Mouse (Mus musculus): ENCODE results near the gene Klc2. TPM values are rescaled to one million over a fixed set of nuclear protein-coding genes. Genes with fewer than 3 reads are reported as not detected.
A peak's percentile ranks its signal among the peaks of the same experiment; 100 is the strongest.
"Not testable (repeated sequence)": the region's sequence is repeated elsewhere in the genome, so short reads cannot be mapped to it uniquely, and the experiment has no call there.

Gene Klc2
- polyA plus RNA-seq, 1 experiment from 2014 or later = 34.6 TPM

- peak within 1 kb of the TSS; percentile 66 for H3K4me2 ChIP-seq (replicated peaks; ENCODE audit: low read depth, low read length)
Observed at GRCm38 (mm10) chr19:5087884-5088728, 30.3 kb downstream of the Klc2 start, which contains the start of gene Yif1a. Yif1a (plus strand) TSS chr19:5088538.

GRCm38 (mm10) chr19:5086533-5086932 is 31.8 kb downstream of the Klc2 start:
- not testable (repeated sequence) for H3K27ac ChIP-seq (ENCODE audit: low read depth, low read length); DNase-seq (ENCODE audit: low spot score); H3K4me3 ChIP-seq (ENCODE audit: low read depth, low read length); H3K4me2 ChIP-seq (replicated peaks; ENCODE audit: low read depth, low read length); H3K4me1 ChIP-seq (replicated peaks; ENCODE audit: control insufficient read depth, insufficient read depth, low read length); ATAC-seq (ENCODE audit: low FRiP score); H3K9ac ChIP-seq (ENCODE audit: low read depth, low read length); H3K36me3 ChIP-seq (ENCODE audit: control insufficient read depth, insufficient read depth, low read length); H3K9me3 ChIP-seq (ENCODE audit: control insufficient read depth, low read length)
- peaks cover 49% of the 10 kb centered on the region for H3K27me3 ChIP-seq (ENCODE audit: control insufficient read depth, insufficient read depth, low read length)
- WGBS = 58% methylated on average over 4 of the region's 4 CpGs

More at GRCm38 (mm10) chr19:5087884-5088728, 30.3 kb downstream of the Klc2 start, which contains the start of gene Yif1a:
- Histone ChIP-seq H3K4me3 (ENCODE audit: low read depth, low read length) (peak within 1 kb of the TSS; percentile 90), H3K9ac (ENCODE audit: low read depth, low read length) (peak within 1 kb of the TSS; percentile 69), H3K4me1 (replicated peaks; ENCODE audit: control insufficient read depth, insufficient read depth, low read length) (peaks cover 7% of the 10 kb centered on the region), H3K27ac (ENCODE audit: low read depth, low read length) (peak within 1 kb of the TSS; percentile 66), H3K27me3 (ENCODE audit: control insufficient read depth, insufficient read depth, low read length) (peaks cover 33% of the 10 kb centered on the region), H3K36me3 (ENCODE audit: control insufficient read depth, insufficient read depth, low read length) (no peaks in the 10 kb centered on the region), H3K9me3 (ENCODE audit: control insufficient read depth, low read length) (no peaks in the 10 kb centered on the region)
- ATAC-seq (ENCODE audit: low FRiP score) (peak; percentile 95), DNase-seq (ENCODE audit: low spot score) (peak; percentile 94)
- under 1% methylated on average over 58 of the region's 58 CpGs for WGBS

DNA sequence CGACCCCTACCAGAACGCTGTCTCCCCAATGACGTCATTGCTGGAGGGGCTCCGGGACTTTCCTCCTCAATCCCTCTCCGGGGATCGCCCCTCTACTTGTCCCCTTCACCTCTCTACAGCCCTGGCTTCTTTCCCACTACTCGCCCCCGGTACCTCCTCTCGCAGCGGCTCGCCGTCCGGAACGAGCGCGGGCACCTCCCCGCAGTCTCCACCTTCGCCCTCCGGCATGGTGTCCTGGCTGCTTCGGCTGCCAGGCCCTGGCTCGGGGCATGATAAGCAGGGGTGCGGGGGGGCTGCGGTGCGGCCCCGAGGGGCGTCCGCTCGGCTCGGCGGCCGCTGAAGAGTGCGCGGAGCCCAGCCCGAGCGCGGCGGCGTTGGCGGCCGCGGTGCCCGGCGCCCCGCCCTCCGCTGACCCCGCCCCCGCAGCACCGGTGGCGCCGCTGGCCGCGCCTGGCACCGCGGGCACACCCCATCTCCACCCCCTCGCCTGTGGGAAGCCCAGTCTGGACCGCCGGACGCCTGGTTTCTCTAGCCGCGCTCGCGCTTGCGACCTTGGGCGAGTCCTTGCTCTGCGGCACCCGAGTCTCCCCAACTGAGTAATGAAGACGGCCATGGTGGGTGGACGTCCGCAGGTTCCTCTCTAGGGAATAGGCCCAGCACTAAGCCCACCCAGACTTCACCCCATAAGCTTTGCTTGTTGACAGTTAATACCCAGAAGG is 33.1 kb downstream of the Klc2 start, which contains the start of gene Tmem151a:
Gene Tmem151a (minus strand): TSS at position 387 of the 719 bp plus-strand sequence.
- DNase-seq (ENCODE audit: low spot score) = peak; percentile 32
- Histone ChIP-seq H3K4me1 (replicated peaks; ENCODE audit: control insufficient read depth, insufficient read depth, low read length) (peaks cover 7% of the 10 kb centered on the region), H3K4me2 (replicated peaks; ENCODE audit: low read depth, low read length) (peak within 1 kb of the TSS; percentile 83), H3K27ac (ENCODE audit: low read depth, low read length) (no peak within 1 kb of the TSS), H3K27me3 (ENCODE audit: control insufficient read depth, insufficient read depth, low read length) (peaks cover 53% of the 10 kb centered on the region), H3K9ac (ENCODE audit: low read depth, low read length) (peak within 1 kb of the TSS; percentile 40), H3K36me3 (ENCODE audit: control insufficient read depth, insufficient read depth, low read length) (no peaks in the 10 kb centered on the region), H3K9me3 (ENCODE audit: control insufficient read depth, low read length) (no peaks in the 10 kb centered on the region), H3K4me3 (ENCODE audit: low read depth, low read length) (peak within 1 kb of the TSS; percentile 40)
- no peak for ATAC-seq (ENCODE audit: low FRiP score)
- 1% methylated on average over 54 of the region's 69 CpGs for WGBS

DNA sequence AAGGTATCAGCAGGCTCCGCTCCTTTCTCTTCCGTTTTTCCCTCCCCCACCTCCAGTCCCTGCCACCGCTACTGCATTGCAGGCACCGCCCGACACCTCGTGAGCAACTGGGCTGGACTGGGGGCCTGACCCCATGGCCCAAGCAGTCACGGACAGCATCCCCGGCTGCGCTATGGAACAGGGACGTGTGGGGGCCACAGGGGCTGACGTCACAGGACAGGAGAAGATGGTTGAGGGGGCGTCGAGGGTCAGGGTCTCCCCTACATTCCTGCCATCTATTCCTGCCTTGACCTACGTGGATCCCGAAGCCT is 33.6 kb downstream of the Klc2 start:
- H3K9me3 ChIP-seq (ENCODE audit: control insufficient read depth, low read length) = no peaks in the 10 kb centered on the region
- WGBS = 2% methylated on average over 15 of the region's 15 CpGs
- peaks cover 7% of the 10 kb centered on the region for H3K4me1 ChIP-seq (replicated peaks; ENCODE audit: control insufficient read depth, insufficient read depth, low read length)
- no peak overlapping the region for H3K27ac ChIP-seq (ENCODE audit: low read depth, low read length)
- H3K27me3 ChIP-seq (ENCODE audit: control insufficient read depth, insufficient read depth, low read length) = peaks cover 53% of the 10 kb centered on the region
- peak overlapping the region; percentile 40 for H3K4me3 ChIP-seq (ENCODE audit: low read depth, low read length)
- peak overlapping the region; percentile 83; the same call in 1 of the 2 replicates for H3K4me2 ChIP-seq (replicated peaks; ENCODE audit: low read depth, low read length)
- H3K36me3 ChIP-seq (ENCODE audit: control insufficient read depth, insufficient read depth, low read length) = no peaks in the 10 kb centered on the region
- ATAC-seq (ENCODE audit: low FRiP score) (no peak), DNase-seq (ENCODE audit: low spot score) (no peak)
- H3K9ac ChIP-seq (ENCODE audit: low read depth, low read length) = no peak overlapping the region; the same call in 1 of the 2 replicates

- no peak overlapping the region for H3K9ac ChIP-seq (ENCODE audit: low read depth, low read length)
- H3K9me3 ChIP-seq (ENCODE audit: control insufficient read depth, low read length) = no peaks in the 10 kb centered on the region
- H3K4me3 ChIP-seq (ENCODE audit: low read depth, low read length) = peak overlapping the region; percentile 40
- WGBS = 70% methylated on average over 3 of the region's 3 CpGs
- peaks cover 7% of the 10 kb centered on the region for H3K4me1 ChIP-seq (replicated peaks; ENCODE audit: control insufficient read depth, insufficient read depth, low read length)
- peaks cover 53% of the 10 kb centered on the region for H3K27me3 ChIP-seq (ENCODE audit: control insufficient read depth, insufficient read depth, low read length)
- no peak for DNase-seq (ENCODE audit: low spot score)
- no peak overlapping the region for H3K27ac ChIP-seq (ENCODE audit: low read depth, low read length)
- ATAC-seq (ENCODE audit: low FRiP score) = no peak
- H3K36me3 ChIP-seq (ENCODE audit: control insufficient read depth, insufficient read depth, low read length) = no peaks in the 10 kb centered on the region
- H3K4me2 ChIP-seq (replicated peaks; ENCODE audit: low read depth, low read length) = no peak overlapping the region
Observed at GRCm38 (mm10) chr19:5083961-5084833, 34.2 kb downstream of the Klc2 start.

DNA sequence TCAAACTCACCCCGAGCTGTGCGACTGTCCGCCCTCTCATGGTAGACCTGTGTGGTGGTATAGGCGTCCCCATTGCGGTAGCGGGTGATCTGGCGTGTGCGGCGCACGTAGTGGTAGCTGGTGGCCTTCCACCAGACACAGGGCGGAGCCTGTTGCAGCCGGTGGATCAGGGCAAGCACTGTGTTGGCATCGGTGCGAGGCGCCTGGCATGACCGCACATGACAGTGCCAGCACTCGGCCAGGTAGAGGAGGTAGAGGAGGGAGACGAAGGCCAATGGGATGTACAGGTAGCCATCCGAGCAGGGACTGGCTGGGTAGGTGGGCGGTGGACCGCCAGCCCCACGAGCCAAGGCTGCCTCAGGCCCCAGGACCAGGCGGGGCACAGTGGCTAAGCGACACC is 35.8 kb downstream of the Klc2 start:
- DNase-seq (ENCODE audit: low spot score) = no peak
- WGBS = 69% methylated on average over 24 of the region's 24 CpGs
- H3K9me3 ChIP-seq (ENCODE audit: control insufficient read depth, low read length) = no peaks in the 10 kb centered on the region
- H3K27me3 ChIP-seq (ENCODE audit: control insufficient read depth, insufficient read depth, low read length) = peaks cover 53% of the 10 kb centered on the region
- H3K36me3 ChIP-seq (ENCODE audit: control insufficient read depth, insufficient read depth, low read length) = no peaks in the 10 kb centered on the region
- no peak for ATAC-seq (ENCODE audit: low FRiP score)
- H3K4me1 ChIP-seq (replicated peaks; ENCODE audit: control insufficient read depth, insufficient read depth, low read length) = peaks cover 7% of the 10 kb centered on the region
- H3K4me3 ChIP-seq (ENCODE audit: low read depth, low read length) = no peak overlapping the region
- no peak overlapping the region for H3K9ac ChIP-seq (ENCODE audit: low read depth, low read length)
- no peak overlapping the region for H3K4me2 ChIP-seq (replicated peaks; ENCODE audit: low read depth, low read length)
- H3K27ac ChIP-seq (ENCODE audit: low read depth, low read length) = no peak overlapping the region

DNA sequence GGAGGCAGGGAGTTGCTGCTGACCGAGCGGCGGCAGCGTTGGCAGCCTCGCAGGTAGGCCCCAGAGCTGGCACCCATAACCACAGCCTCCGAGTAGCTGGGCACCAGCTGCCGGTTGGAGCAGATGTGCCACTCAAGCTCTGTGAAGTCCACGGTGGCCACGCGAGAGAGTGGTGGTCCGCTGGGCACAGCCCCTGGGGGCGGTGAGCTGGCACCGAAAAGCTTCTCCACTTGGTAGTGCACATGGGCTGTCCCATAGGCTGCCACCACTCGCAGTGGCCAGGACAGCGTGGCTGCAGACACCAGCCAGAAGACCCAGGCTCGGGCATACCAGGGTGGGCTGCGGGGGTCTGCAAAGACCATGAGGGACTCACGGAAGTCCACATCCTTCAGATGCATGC is 36.4 kb downstream of the Klc2 start:
- ATAC-seq (ENCODE audit: low FRiP score) (no peak), DNase-seq (ENCODE audit: low spot score) (no peak)
- 66% methylated on average over 18 of the region's 18 CpGs for WGBS
- Histone ChIP-seq H3K9me3 (ENCODE audit: control insufficient read depth, low read length) (no peaks in the 10 kb centered on the region), H3K36me3 (ENCODE audit: control insufficient read depth, insufficient read depth, low read length) (no peaks in the 10 kb centered on the region), H3K4me1 (replicated peaks; ENCODE audit: control insufficient read depth, insufficient read depth, low read length) (peaks cover 5% of the 10 kb centered on the region; the same call in 1 of the 2 replicates), H3K9ac (ENCODE audit: low read depth, low read length) (no peak overlapping the region), H3K4me3 (ENCODE audit: low read depth, low read length) (no peak overlapping the region), H3K27ac (ENCODE audit: low read depth, low read length) (no peak overlapping the region), H3K4me2 (replicated peaks; ENCODE audit: low read depth, low read length) (no peak overlapping the region), H3K27me3 (ENCODE audit: control insufficient read depth, insufficient read depth, low read length) (peaks cover 53% of the 10 kb centered on the region)

DNA sequence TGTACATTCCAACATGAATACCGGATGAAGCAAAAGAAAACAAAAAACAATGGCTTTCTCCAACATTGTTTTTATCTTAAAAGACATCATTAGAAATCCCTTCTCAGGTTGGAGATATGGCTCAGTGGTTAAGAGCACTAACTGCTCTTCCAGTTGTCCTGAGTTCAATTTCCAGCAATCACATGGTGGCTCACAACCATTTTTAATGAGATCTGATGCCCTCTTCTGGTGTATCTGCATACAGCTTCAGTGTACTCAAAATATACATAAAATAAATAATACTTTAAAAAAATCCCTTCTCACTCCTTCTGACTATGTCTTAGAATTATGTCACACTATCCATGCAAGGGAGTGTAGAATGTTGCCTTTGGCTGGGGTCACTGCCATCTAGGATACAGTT is 39.1 kb downstream of the Klc2 start:
- no peak for DNase-seq (ENCODE audit: low spot score)
- Histone ChIP-seq H3K9ac (ENCODE audit: low read depth, low read length) (no peak overlapping the region), H3K36me3 (ENCODE audit: control insufficient read depth, insufficient read depth, low read length) (no peaks in the 10 kb centered on the region), H3K27me3 (ENCODE audit: control insufficient read depth, insufficient read depth, low read length) (peaks cover 30% of the 10 kb centered on the region), H3K4me3 (ENCODE audit: low read depth, low read length) (no peak overlapping the region), H3K4me2 (replicated peaks; ENCODE audit: low read depth, low read length) (no peak overlapping the region), H3K4me1 (replicated peaks; ENCODE audit: control insufficient read depth, insufficient read depth, low read length) (no peaks in the 10 kb centered on the region), H3K27ac (ENCODE audit: low read depth, low read length) (no peak overlapping the region), H3K9me3 (ENCODE audit: control insufficient read depth, low read length) (no peaks in the 10 kb centered on the region)
- ATAC-seq (ENCODE audit: low FRiP score) = no peak
- 88% methylated on average over 1 of the region's 1 CpGs for WGBS
